Mouse (Mus musculus) liver, embryonic 11.5 days (tissue): Measurements from ENCODE around the gene Zfp821. TPM values are rescaled to one million over a fixed set of nuclear protein-coding genes. Genes with fewer than 3 reads are reported as not detected.

Experiments used
- ATAC-seq: fragments of 200-750 bp; cut with Nextera tagmentation; replicated peaks from 2 replicates; pipeline ENCODE4 v1.8.0; 2017; ENCODE audit warnings: moderate number of reproducible peaks, mild to moderate bottlenecking, moderate TSS enrichment, moderate library complexity; ENCODE audit not compliant: low FRiP score
- DNase-seq: peaks from one replicate; pipeline ENCODE4 v3.0.0-alpha.2; 2017; ENCODE audit warnings: low spot score
- H3K27ac ChIP-seq: fragments of 300-500 bp; sonication (generic); 2 replicates; pipeline ENCODE4 v1.5.1; 2014; ENCODE audit warnings: mild to moderate bottlenecking, low read depth, low read length, control low read depth
- H3K27me3 ChIP-seq: fragments of 300-500 bp; sonication (generic); replicated peaks from 2 replicates; pipeline ENCODE4 v1.6.1; 2014; ENCODE audit warnings: low read length, mixed read lengths; ENCODE audit not compliant: control insufficient read depth, insufficient read depth
- H3K36me3 ChIP-seq: fragments of 300-500 bp; sonication (generic); 2 replicates; pipeline ENCODE4 v1.6.1; 2014; ENCODE audit warnings: mild to moderate bottlenecking, low read length, moderate library complexity, mixed read lengths; ENCODE audit not compliant: control insufficient read depth, insufficient read depth
- H3K4me1 ChIP-seq: fragments of 300-500 bp; sonication (generic); replicated peaks from 2 replicates; pipeline ENCODE4 v1.6.1; 2014; ENCODE audit warnings: low read length, mixed read lengths; ENCODE audit not compliant: control insufficient read depth, insufficient read depth
- H3K4me2 ChIP-seq: fragments of 300-500 bp; sonication (generic); 2 replicates; pipeline ENCODE4 v1.6.1; 2014; ENCODE audit warnings: mild to moderate bottlenecking, control low read depth, moderate library complexity
- H3K4me3 ChIP-seq: fragments of 300-500 bp; sonication (generic); 2 replicates; pipeline ENCODE4 v1.5.1; 2014; ENCODE audit warnings: low read depth, low read length, control low read depth
- H3K9ac ChIP-seq: fragments of 300-500 bp; sonication (generic); 2 replicates; pipeline ENCODE4 v1.6.1; 2014; ENCODE audit warnings: low read depth, low read length, control low read depth
- H3K9me3 ChIP-seq: fragments of 300-500 bp; sonication (generic); 2 replicates; pipeline ENCODE4 v1.6.1; 2016; ENCODE audit warnings: low read length, inconsistent platforms, mixed read lengths; ENCODE audit not compliant: control insufficient read depth
- WGBS: fragments of 180-500 bp; shearing (Covaris S2); extraction: QIAGEN DNeasy Blood & Tissue Kit; methylation state at CpG from one replicate; pipeline ENCODE4 v1.1.7; 2014; 5-methylcytosine and 5-hydroxymethylcytosine counted together
- polyA plus RNA-seq: library from polyadenylated mRNA; unstranded; fragments of >200 nt; fragmentation: Nextera tagmentation; extraction: Ambion mirVana; gene quantifications from 2 replicates; pipeline ENCODE4 v1.2.1, GENCODE M21; 2014

Gene Zfp821
- polyA plus RNA-seq, 1 experiment from 2014 or later: 11.7 TPM

DNA sequence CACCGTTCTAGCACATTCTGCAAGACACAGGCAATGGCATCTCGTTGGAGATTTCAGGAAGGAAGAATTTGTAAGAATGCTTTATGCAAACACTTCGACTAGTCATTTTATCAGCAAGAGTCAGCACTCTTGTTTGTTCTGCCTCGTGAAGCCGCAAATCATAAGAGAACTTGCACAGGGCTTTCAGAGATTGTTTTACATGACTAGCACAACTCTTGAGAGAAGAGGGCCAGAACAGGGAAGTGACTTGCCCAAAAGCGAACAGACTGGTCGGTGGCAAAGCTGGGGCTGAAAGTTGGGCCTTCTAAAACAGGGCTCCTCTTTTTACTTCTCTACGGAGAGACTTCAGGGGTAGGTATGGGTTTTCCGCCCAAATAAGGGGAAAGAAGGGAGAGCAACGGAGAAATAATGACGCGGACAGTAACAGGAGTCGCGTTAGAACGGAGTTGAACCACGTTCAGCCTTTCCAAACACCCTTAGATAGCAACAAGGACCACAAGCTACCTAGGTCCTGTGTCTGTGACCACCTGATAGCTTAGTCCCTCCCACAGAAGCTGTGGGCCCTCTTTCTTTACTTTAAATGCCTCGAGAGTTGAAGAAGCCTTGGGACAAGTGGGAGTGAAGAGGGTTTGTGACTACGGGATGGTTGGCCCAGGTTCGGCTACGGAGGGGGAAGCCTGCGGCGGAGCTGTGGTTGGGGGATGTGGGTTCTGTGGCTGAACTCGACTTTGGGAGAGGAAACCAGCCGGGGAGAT, 604 bp upstream of the Zfp821 start:
- no peaks in the 10 kb centered on the region for H3K27me3 ChIP-seq
- DNase-seq (no peak), ATAC-seq (peak; percentile 22)
- H3K36me3 ChIP-seq: peaks cover 13% of the 10 kb centered on the region
- WGBS: 7% methylated on average over 24 of the region's 24 CpGs
- peak overlapping the region; percentile 27; the same call in 1 of the 2 replicates for H3K9ac ChIP-seq
- H3K27ac ChIP-seq: 0 out of 2 replicates have a peak overlapping the region, but pooled peaks have one; percentile 92
- peaks cover 13% of the 10 kb centered on the region for H3K4me1 ChIP-seq
- peak overlapping the region; percentile 87 for H3K4me2 ChIP-seq
- H3K4me3 ChIP-seq: peak overlapping the region; percentile 94
- H3K9me3 ChIP-seq: no peaks in the 10 kb centered on the region

DNA sequence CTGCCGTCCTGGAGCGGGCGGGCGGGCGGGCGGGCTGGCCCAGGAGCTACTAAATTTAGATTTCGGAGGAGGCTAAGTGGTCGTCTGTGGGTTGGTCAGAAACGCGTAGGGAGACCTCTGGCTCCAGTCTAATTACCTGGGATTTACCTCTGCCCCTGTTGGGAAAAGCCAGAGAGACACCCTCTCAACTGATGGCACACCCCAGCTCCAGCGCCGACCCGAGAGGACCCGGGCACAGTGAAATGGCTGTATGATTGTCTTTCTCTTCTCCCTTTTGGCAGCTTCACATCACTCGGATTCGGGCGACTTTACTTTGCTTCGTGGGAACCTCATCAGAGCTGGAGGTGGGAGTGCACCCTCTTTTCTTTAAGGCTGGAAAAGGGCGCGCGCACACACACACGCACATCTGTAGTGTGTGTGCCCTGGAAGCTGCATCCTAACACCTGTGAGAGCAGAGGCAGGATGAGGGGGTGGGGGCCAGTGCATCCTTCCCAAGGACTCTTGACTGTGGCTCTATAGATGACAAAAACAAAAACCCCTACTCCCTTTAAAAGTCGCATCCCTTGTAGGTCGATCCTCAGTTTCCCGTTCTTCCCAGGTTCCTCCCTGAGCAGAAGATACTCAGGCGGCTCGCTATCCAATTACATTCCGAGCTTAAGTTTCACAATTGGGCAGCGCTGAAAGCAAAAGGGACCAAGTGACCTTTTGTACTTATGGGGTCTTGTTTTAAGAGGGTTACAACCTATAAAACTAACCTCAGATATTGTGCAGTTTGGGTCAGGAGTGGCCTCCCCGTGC, 929 bp downstream of the Zfp821 start:
- H3K9ac ChIP-seq: peak overlapping the region; percentile 96
- 3% methylated on average over 29 of the region's 30 CpGs for WGBS
- H3K36me3 ChIP-seq: peaks cover 13% of the 10 kb centered on the region
- H3K27me3 ChIP-seq: no peaks in the 10 kb centered on the region
- peak overlapping the region; percentile 94 for H3K4me3 ChIP-seq
- peak; percentile 39 for DNase-seq
- peak overlapping the region; percentile 87 for H3K4me2 ChIP-seq
- H3K27ac ChIP-seq: peak overlapping the region; percentile 92
- peak; percentile 36 for ATAC-seq
- H3K9me3 ChIP-seq: no peaks in the 10 kb centered on the region
- peaks cover 13% of the 10 kb centered on the region for H3K4me1 ChIP-seq

DNA sequence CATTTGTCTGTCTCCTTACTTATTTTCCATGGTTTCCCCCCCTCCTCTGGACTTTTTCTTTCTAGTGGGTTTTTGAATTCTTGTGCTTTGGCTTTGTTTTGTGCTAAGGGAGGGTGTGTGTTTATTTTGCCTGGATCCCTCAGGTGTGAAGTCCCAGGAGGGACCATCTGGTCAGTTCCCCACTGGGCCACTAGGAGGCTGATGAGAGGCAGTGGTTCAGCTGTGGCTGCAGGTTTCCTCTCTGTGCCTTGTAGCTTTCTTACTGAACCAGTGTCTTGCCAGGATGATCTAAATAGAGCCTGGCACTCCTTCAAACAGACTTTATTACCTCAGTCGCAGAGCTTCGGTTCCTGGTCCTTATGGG, 1.5 kb downstream of the Zfp821 start:
- 33% methylated on average over 2 of the region's 2 CpGs for WGBS
- Histone ChIP-seq H3K36me3 (peaks cover 13% of the 10 kb centered on the region), H3K27me3 (no peaks in the 10 kb centered on the region), H3K4me3 (peak overlapping the region; percentile 94), H3K4me1 (peaks cover 13% of the 10 kb centered on the region), H3K4me2 (peak overlapping the region; percentile 87), H3K27ac (no peak overlapping the region), H3K9ac (no peak overlapping the region), H3K9me3 (no peaks in the 10 kb centered on the region)
- peak; percentile 66 for DNase-seq
- ATAC-seq: peak; percentile 48

DNA sequence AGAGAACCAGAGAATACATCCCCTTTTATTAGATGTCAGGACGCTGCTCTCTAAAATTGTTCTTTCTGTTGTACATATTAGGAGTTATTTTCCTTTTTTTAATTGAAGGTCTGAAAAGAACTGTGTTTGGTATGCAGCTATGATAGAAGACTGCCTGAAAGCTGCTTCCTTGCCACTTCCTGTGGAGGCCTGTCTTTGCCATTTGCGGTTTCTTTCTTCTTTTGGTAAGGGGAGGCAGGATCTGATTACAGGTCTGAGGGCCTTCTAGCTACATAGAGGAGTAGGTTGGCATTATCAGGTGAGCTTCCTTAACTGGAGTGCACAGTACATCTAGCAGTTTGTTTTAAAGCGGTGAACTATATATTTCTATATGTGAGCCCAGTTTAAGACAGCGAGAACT, 2.6 kb downstream of the Zfp821 start:
- H3K36me3 ChIP-seq: peaks cover 20% of the 10 kb centered on the region
- H3K9ac ChIP-seq: no peak overlapping the region
- H3K4me3 ChIP-seq: no peak overlapping the region
- no peak overlapping the region for H3K27ac ChIP-seq
- 86% methylated on average over 4 of the region's 4 CpGs for WGBS
- ATAC-seq (no peak), DNase-seq (no peak)
- H3K9me3 ChIP-seq: no peaks in the 10 kb centered on the region
- peaks cover 13% of the 10 kb centered on the region for H3K4me1 ChIP-seq
- no peak overlapping the region for H3K4me2 ChIP-seq
- no peaks in the 10 kb centered on the region for H3K27me3 ChIP-seq

DNA sequence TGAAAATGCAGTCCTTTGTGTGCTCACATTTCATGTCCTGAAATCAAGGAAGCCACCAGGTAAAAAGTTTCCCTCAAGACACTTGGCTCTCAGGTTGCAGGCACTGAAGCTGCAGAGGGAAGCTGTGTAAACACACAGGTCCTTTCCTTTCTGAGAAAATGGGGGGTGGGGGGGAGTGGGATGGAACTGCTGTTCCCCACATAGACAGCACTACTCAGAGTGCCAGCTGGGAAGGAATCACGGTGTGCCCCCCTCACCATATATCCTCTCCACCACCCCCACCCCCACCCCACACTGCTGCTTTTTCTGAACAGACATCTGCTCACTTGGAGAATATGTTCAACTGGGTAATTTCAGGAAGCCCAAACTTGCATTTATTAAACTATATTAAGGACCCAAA, 7.2 kb downstream of the Zfp821 start:
- ATAC-seq: no peak
- Histone ChIP-seq H3K27me3 (no peaks in the 10 kb centered on the region), H3K27ac (no peak overlapping the region), H3K9ac (no peak overlapping the region), H3K4me2 (no peak overlapping the region), H3K9me3 (no peaks in the 10 kb centered on the region), H3K4me1 (peaks cover 4% of the 10 kb centered on the region; the same call in 1 of the 2 replicates), H3K36me3 (peaks cover 22% of the 10 kb centered on the region), H3K4me3 (no peak overlapping the region)
- DNase-seq: no peak
- WGBS: 92% methylated on average over 1 of the region's 1 CpGs

DNA sequence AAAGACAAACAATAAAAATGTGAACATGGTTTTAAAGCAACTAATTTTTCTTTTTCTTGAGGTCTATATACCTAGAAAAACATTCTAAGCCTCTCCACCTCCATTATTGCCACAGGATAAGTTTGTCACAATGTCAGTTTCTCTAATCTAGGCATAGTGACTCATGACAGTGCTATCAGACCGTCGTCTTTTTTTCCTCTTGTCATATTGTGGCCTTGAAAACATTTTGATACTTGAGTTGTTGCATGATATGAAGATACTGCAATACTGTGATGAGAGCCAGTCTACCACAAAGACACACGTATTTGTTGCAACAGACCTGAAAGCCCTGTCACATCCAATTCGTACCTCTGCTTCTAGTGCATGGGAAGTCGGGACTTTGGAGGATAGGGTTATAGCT, 9.6 kb downstream of the Zfp821 start:
- H3K36me3 ChIP-seq: peaks cover 15% of the 10 kb centered on the region
- DNase-seq (no peak), ATAC-seq (no peak)
- no peaks in the 10 kb centered on the region for H3K4me1 ChIP-seq
- no peaks in the 10 kb centered on the region for H3K9me3 ChIP-seq
- H3K27me3 ChIP-seq: no peaks in the 10 kb centered on the region
- H3K4me3 ChIP-seq: no peak overlapping the region
- H3K27ac ChIP-seq: no peak overlapping the region
- H3K4me2 ChIP-seq: no peak overlapping the region
- no peak overlapping the region for H3K9ac ChIP-seq
- 85% methylated on average over 5 of the region's 5 CpGs for WGBS

DNA sequence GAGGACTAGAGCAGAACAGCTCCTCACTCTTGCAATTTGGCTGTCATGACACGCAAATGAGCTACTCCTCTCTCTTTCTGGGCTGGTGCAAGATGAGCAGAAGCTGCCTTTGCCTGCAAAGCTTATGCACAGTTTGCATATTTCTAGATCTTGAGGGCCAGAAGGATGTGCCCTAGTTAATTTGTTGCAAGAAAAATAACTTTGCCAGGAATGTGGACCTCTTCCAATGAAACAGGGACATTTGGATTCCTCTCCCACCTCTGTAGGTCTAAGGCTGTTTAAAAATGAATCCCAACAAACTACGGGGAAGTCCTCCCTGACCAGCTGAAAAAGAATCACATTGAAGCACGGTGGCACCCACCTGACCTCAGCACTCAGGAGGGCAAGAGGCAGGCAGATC, 19.8 kb downstream of the Zfp821 start:
- Histone ChIP-seq H3K4me2 (no peak overlapping the region), H3K27ac (no peak overlapping the region), H3K27me3 (no peaks in the 10 kb centered on the region), H3K4me1 (no peaks in the 10 kb centered on the region), H3K36me3 (peaks cover 37% of the 10 kb centered on the region), H3K9me3 (no peaks in the 10 kb centered on the region), H3K4me3 (no peak overlapping the region), H3K9ac (no peak overlapping the region)
- DNase-seq: no peak
- ATAC-seq: no peak
- WGBS: 86% methylated on average over 3 of the region's 3 CpGs

DNA sequence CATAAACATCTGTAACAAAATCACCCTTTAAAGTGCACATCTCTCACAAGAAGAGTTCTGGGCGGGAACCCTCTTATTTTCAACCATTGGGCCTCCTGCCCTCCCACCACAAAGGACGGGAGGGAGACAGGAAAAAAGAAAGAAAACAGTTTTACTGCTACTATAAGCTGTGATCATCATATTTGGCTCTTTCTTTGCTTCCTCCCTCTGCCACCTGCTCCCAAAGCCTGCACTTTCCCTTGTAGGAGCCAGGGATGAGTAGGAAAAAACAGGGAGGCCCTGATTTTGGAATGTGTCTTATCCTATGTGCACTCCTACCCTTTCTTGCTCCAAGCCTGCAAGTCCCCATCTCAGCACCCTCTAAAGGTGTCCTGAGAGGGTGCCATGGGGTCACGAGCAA, 25.7 kb downstream of the Zfp821 start:
- Histone ChIP-seq H3K27ac (no peak overlapping the region), H3K9me3 (no peaks in the 10 kb centered on the region), H3K4me2 (no peak overlapping the region), H3K9ac (no peak overlapping the region), H3K4me3 (no peak overlapping the region), H3K36me3 (peaks cover 20% of the 10 kb centered on the region), H3K4me1 (peaks cover 3% of the 10 kb centered on the region), H3K27me3 (no peaks in the 10 kb centered on the region)
- WGBS: 83% methylated on average over 3 of the region's 3 CpGs
- DNase-seq: no peak
- ATAC-seq: no peak
